In genomic region chr14:100867790-100868189, GRCm38 (mm10) we compare ENCODE assay signal across 16 mouse cellular contexts.
"Had no signal": no experiment of that assay in that cellular context is flagged by ENCODE, and none has a peak within 500 bp of the region (broad histone marks: within the 10 kb centered on the region; RNA-seq: fewer than 3 reads in every experiment).

No protein-coding gene starts in this region.

- H3K36me3 ChIP-seq: midbrain, embryonic 13.5 days; midbrain, embryonic 15.5 days; neural tube, embryonic 12.5 days; stomach, embryonic 15.5 days had no signal

- H3K4me3 ChIP-seq: megakaryocyte, embryonic 14.5 days; midbrain, embryonic 13.5 days; midbrain, embryonic 15.5 days; neural tube, embryonic 12.5 days; stomach, embryonic 15.5 days had no signal

- H3K27me3 ChIP-seq: megakaryocyte, embryonic 14.5 days; midbrain, embryonic 13.5 days; midbrain, embryonic 15.5 days; neural tube, embryonic 12.5 days; stomach, embryonic 15.5 days had no signal

- ATAC-seq: liver, postnatal 0 days; midbrain, embryonic 13.5 days; midbrain, embryonic 15.5 days had no signal

- H3K4me2 ChIP-seq: midbrain, embryonic 11.5 days; midbrain, embryonic 13.5 days; midbrain, embryonic 15.5 days; neural tube, embryonic 12.5 days; stomach, embryonic 15.5 days had no signal

- H3K4me1 ChIP-seq: megakaryocyte, embryonic 14.5 days; midbrain, embryonic 13.5 days; midbrain, embryonic 15.5 days; neural tube, embryonic 12.5 days; stomach, embryonic 15.5 days had no signal

- H3K9me3 ChIP-seq: megakaryocyte, embryonic 14.5 days; midbrain, embryonic 13.5 days; midbrain, embryonic 15.5 days; neural tube, embryonic 12.5 days; stomach, embryonic 15.5 days had no signal

- H3K9ac ChIP-seq: liver, postnatal 0 days; midbrain, embryonic 13.5 days; midbrain, embryonic 15.5 days; neural tube, embryonic 12.5 days; stomach, embryonic 15.5 days had no signal

- H3K27ac ChIP-seq: macrophage; midbrain, embryonic 13.5 days; midbrain, embryonic 15.5 days; neural tube, embryonic 12.5 days; stomach, embryonic 15.5 days; stomach, postnatal 0 days had no signal

- DNase-seq: liver, postnatal 0 days; lung, adult 2 months; lung, postnatal 14 days; lung, postnatal 36 days; right cerebral cortex, postnatal 14 days; thymus, adult 2 months; thymus, postnatal 25 days; thymus, postnatal 4 days had no signal
